ENCODE assay signal across 8 mouse cellular contexts in the genomic region with DNA sequence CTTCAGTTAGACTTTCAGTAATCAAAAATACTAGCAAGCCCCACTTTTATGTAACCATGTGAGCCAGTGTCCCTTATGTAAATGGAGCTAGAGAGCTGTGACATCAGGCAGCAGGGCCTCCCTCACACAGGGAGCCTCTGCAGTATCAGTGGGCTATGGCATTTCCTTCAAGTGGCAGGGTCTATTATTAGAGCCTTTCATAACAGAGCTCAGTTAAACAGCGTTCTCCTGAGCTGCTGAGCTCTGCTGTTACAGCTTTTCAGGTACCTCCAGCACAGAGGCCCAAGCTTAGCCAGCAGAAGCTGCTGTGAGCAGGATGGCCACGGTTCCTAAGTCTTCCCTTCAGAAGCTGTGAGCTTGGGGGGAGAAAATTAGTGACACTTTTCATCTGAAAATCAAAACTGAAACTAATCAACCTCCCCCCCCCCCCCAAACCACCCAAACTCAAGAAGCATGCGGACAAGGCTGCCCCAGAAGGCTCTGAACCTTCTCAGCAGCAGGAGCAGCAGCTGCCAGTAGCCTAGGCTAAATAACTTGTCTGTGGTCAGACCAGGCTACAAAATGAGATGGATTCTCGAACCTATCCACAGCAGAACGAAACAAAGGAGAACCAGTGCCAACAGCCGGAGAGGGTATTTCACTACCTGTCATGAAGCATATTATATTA. TPM values are rescaled to one million over a fixed set of nuclear protein-coding genes. Genes with fewer than 3 reads are reported as not detected.
A peak's percentile ranks its signal among the peaks of the same experiment; 100 is the strongest.
DNase-seq lines count a peak whose midpoint lies in the region; ATAC-seq and TF ChIP-seq lines count a peak whose summit lies in the region.

No protein-coding gene starts in this region.

- H3K4me2 ChIP-seq in heart, embryonic 15.5 days = peak overlapping the region; percentile 47
- no peak overlapping the region for H3K4me2 ChIP-seq in kidney, embryonic 14.5 days (replicated peaks; ENCODE audit: low read depth, low read length)

- H3K9me3 ChIP-seq in heart, embryonic 15.5 days (replicated peaks) = no peaks in the 10 kb centered on the region
- no peaks in the 10 kb centered on the region for H3K9me3 ChIP-seq in kidney, embryonic 14.5 days (ENCODE audit: control insufficient read depth, low read length)

- ATAC-seq in heart, embryonic 15.5 days (replicated peaks; ENCODE audit: insufficient number of reproducible peaks, insufficient read depth, low FRiP score, low read depth) = peak; percentile 85
- no peak for ATAC-seq in kidney, embryonic 14.5 days (ENCODE audit: low FRiP score, low TSS enrichment)

- no peak overlapping the region for H3K4me3 ChIP-seq in cortical plate, adult 2 months (ENCODE audit: insufficient read depth, low read length)
- no peak overlapping the region for H3K4me3 ChIP-seq in heart, embryonic 15.5 days
- no peak overlapping the region for H3K4me3 ChIP-seq in kidney, embryonic 14.5 days (ENCODE audit: low read length)

- TF ChIP-seq POLR2A in cortical plate, adult 2 months (IDR thresholded peaks at IDR 0.05; ENCODE audit: extremely low read depth, insufficient read depth, low read length) = peak; percentile 33; the same call in 1 of the 2 replicates

- peak; percentile 28 to 48 for DNase-seq in left cerebral cortex, adult 18-20 months (ENCODE audit: low spot score in 2 of 2)
- no peak for DNase-seq in left cerebral cortex, postnatal 10 days (ENCODE audit: extremely low spot score in 1 of 2, low spot score in 2 of 2)
- DNase-seq in lung, postnatal 10 days = peak; percentile 17
- DNase-seq in embryo, embryonic 10 days (ENCODE audit: low spot score) = no peak
- no peak for DNase-seq in thymus, postnatal 10 days (ENCODE audit: low spot score in 2 of 2)

- H3K27me3 ChIP-seq in heart, embryonic 15.5 days = no peaks in the 10 kb centered on the region
- H3K27me3 ChIP-seq in kidney, embryonic 14.5 days (ENCODE audit: control insufficient read depth, insufficient read depth, low read length) = no peaks in the 10 kb centered on the region

- H3K9ac ChIP-seq in heart, embryonic 15.5 days = peak overlapping the region; percentile 19; the same call in 1 of the 2 replicates
- H3K9ac ChIP-seq in kidney, embryonic 14.5 days (ENCODE audit: low read depth, low read length) = no peak overlapping the region

- no peak for TF ChIP-seq CTCF in cortical plate, adult 2 months (IDR thresholded peaks at IDR 0.05; ENCODE audit: extremely low read depth, insufficient read depth, low read length)

- intact Hi-C loops in left cerebral cortex, postnatal 10 days (cut with DNase I) = no loop called here

- peaks cover 10% of the 10 kb centered on the region for H3K4me1 ChIP-seq in cortical plate, adult 2 months (ENCODE audit: control insufficient read depth, insufficient read depth, low read length)
- peaks cover 50% of the 10 kb centered on the region for H3K4me1 ChIP-seq in heart, embryonic 15.5 days (replicated peaks)
- peaks cover 13% of the 10 kb centered on the region for H3K4me1 ChIP-seq in kidney, embryonic 14.5 days (ENCODE audit: control insufficient read depth, insufficient read depth, low read length)

- no peaks in the 10 kb centered on the region for H3K36me3 ChIP-seq in heart, embryonic 15.5 days
- H3K36me3 ChIP-seq in kidney, embryonic 14.5 days (ENCODE audit: control insufficient read depth, insufficient read depth, low read length) = no peaks in the 10 kb centered on the region

- H3K27ac ChIP-seq in cortical plate, adult 2 months (ENCODE audit: insufficient read depth, low read length) = peak overlapping the region; percentile 39
- H3K27ac ChIP-seq in heart, embryonic 15.5 days = peak overlapping the region; percentile 93
- H3K27ac ChIP-seq in kidney, embryonic 14.5 days (ENCODE audit: low read depth, low read length) = no peak overlapping the region

- 29% methylated on average over 6 of the region's 6 CpGs for WGBS in heart, embryonic 15.5 days
- WGBS in kidney, embryonic 14.5 days = 60% methylated on average over 6 of the region's 6 CpGs

RNA-seq across cellular contexts. Expression of gene Zfp706, which starts 20.2 kb away (rescaled TPM):
- 100 to 1,000 TPM; 231 to 242 TPM for total RNA-seq in left cerebral cortex, adult 18-20 months (2021)
- 100 to 1,000 TPM; 246 TPM for total RNA-seq in left cerebral cortex, postnatal 10 days (2021)
- polyA plus RNA-seq in cortical plate, adult 2 months (2012; rRNA removed) = 94.9 and 95.4 TPM in 2 replicates
- 379 and 460 TPM in 2 replicates for polyA plus RNA-seq in heart, embryonic 15.5 days (2015; fragmentation: Nextera tagmentation; extraction: Ambion mirVana)
- polyA plus RNA-seq in kidney, embryonic 14.5 days (2014; fragmentation: Nextera tagmentation; extraction: Ambion mirVana) = 344 and 424 TPM in 2 replicates

Comparison
In these comparisons a context has a peak if more than half of its experiments do, and no peak if none do; other contexts are left out.
1. DNase-seq: peak in left cerebral cortex, adult 18-20 months (2 of 2) and lung, postnatal 10 days (single experiment); none in left cerebral cortex, postnatal 10 days (0 of 2), embryo, embryonic 10 days (single experiment) and thymus, postnatal 10 days (0 of 2).